Mouse (Mus musculus) spleen, adult 18-20 months (tissue): ENCODE results near the gene Gprin1.

Experiments used
- DNase-seq, 2 experiments: peaks; one replicate each; pipeline ENCODE4 v3.0.0; 2022; ENCODE audit warnings: mixed read lengths in 2 of 2

Gene Gprin1

GRCm38 (mm10) chr13:54759496-54759895 lies 9.8 kb upstream of the Gprin1 start:
- no peak for DNase-seq

- DNase-seq, result no peak
These were observed 9.2 kb upstream of the Gprin1 start for GRCm38 (mm10) chr13:54758756-54759470.

GRCm38 (mm10) chr13:54758045-54758755 lies 8.5 kb upstream of the Gprin1 start:
- peak; percentile 29 to 49 for DNase-seq

- no peak for DNase-seq
These were observed 7.6 kb upstream of the Gprin1 start for GRCm38 (mm10) chr13:54757093-54757830.

GRCm38 (mm10) chr13:54756156-54756712 lies 6.6 kb upstream of the Gprin1 start:
- no peak for DNase-seq

- no peak for DNase-seq
These were observed 5.6 kb upstream of the Gprin1 start for GRCm38 (mm10) chr13:54755201-54755830.

GRCm38 (mm10) chr13:54754169-54755080 lies 4.8 kb upstream of the Gprin1 start:
- DNase-seq, result no peak

GRCm38 (mm10) chr13:54753733-54754132 lies 4.1 kb upstream of the Gprin1 start:
- no peak for DNase-seq

- no peak for DNase-seq
These were observed 3.0 kb upstream of the Gprin1 start for GRCm38 (mm10) chr13:54752656-54753055.

- DNase-seq, result no peak
These were observed 1.0 kb upstream of the Gprin1 start for GRCm38 (mm10) chr13:54750699-54751098.

GRCm38 (mm10) chr13:54749061-54749863 lies 412 bp downstream of the Gprin1 start:
- no peak for DNase-seq

GRCm38 (mm10) chr13:54748721-54749060 lies 983 bp downstream of the Gprin1 start:
- no peak for DNase-seq

GRCm38 (mm10) chr13:54748190-54748589 lies 1.5 kb downstream of the Gprin1 start:
- no peak for DNase-seq

- no peak for DNase-seq
These were observed 2.8 kb downstream of the Gprin1 start for GRCm38 (mm10) chr13:54746896-54747295.

- DNase-seq, result no peak
These were observed 3.6 kb downstream of the Gprin1 start for GRCm38 (mm10) chr13:54746110-54746509.

- DNase-seq, result no peak
These were observed 11.5 kb downstream of the Gprin1 start for GRCm38 (mm10) chr13:54738213-54738601.

- no peak for DNase-seq
These were observed 12.0 kb downstream of the Gprin1 start for GRCm38 (mm10) chr13:54737488-54738212.

- DNase-seq, result no peak
These were observed 12.7 kb downstream of the Gprin1 start for GRCm38 (mm10) chr13:54736931-54737330.

GRCm38 (mm10) chr13:54726131-54726530 lies 23.5 kb downstream of the Gprin1 start:
- no peak for DNase-seq

- DNase-seq, result no peak
These were observed 26.5 kb downstream of the Gprin1 start for GRCm38 (mm10) chr13:54723143-54723542.
